Mouse (Mus musculus) intestine, embryonic 14.5 days (tissue): ENCODE results near the gene Rab10. TPM values are rescaled to one million over a fixed set of nuclear protein-coding genes. Genes with fewer than 3 reads are reported as not detected.

Source experiments
- ATAC-seq: fragments of 200-750 bp; cut with Nextera tagmentation; replicated peaks from 2 replicates; pipeline ENCODE4 v1.8.0; 2017; ENCODE audit warnings: low read depth, moderate number of reproducible peaks, moderate TSS enrichment, moderate library complexity; ENCODE audit not compliant: low FRiP score, low TSS enrichment
- DNase-seq: peaks from one replicate; pipeline ENCODE4 v3.0.0-alpha.2; 2018; ENCODE audit warnings: low spot score
- H3K27ac ChIP-seq: fragments of 300-500 bp; sonication (generic); 2 replicates; pipeline ENCODE4 v1.5.1; 2014; ENCODE audit warnings: low read depth, mild to moderate bottlenecking, control low read depth
- H3K27me3 ChIP-seq: fragments of 300-500 bp; sonication (generic); replicated peaks from 2 replicates; pipeline ENCODE4 v1.6.1; 2014; ENCODE audit warnings: low read length, control low read depth; ENCODE audit not compliant: control insufficient read depth, insufficient read depth
- H3K36me3 ChIP-seq: fragments of 300-500 bp; sonication (generic); 2 replicates; pipeline ENCODE4 v1.6.1; 2014; ENCODE audit warnings: low read length, control low read depth; ENCODE audit not compliant: control insufficient read depth, insufficient read depth
- H3K4me1 ChIP-seq: fragments of 300-500 bp; sonication (generic); replicated peaks from 2 replicates; pipeline ENCODE4 v1.6.1; 2014; ENCODE audit warnings: low read length, control low read depth, mixed read lengths; ENCODE audit not compliant: control insufficient read depth, insufficient read depth
- H3K4me2 ChIP-seq: fragments of 300-500 bp; sonication (generic); 2 replicates; pipeline ENCODE4 v1.6.1; 2014; ENCODE audit warnings: low read length
- H3K4me3 ChIP-seq: fragments of 300-500 bp; sonication (generic); 2 replicates; pipeline ENCODE4 v1.5.1; 2014; ENCODE audit warnings: low read depth, low read length, control low read depth, mixed read lengths
- H3K9ac ChIP-seq: fragments of 300-500 bp; sonication (generic); 2 replicates; pipeline ENCODE4 v1.6.1; 2014; ENCODE audit warnings: mild to moderate bottlenecking, low read length
- H3K9me3 ChIP-seq: fragments of 300-500 bp; sonication (generic); 2 replicates; pipeline ENCODE4 v1.6.1; 2016; ENCODE audit warnings: low read length, control low read depth; ENCODE audit not compliant: control insufficient read depth
- WGBS: fragments of 180-500 bp; shearing (Covaris S2); extraction: QIAGEN DNeasy Blood & Tissue Kit; methylation state at CpG from one replicate; pipeline ENCODE4 v1.1.7; 2014; 5-methylcytosine and 5-hydroxymethylcytosine counted together
- polyA plus RNA-seq: library from polyadenylated mRNA; unstranded; fragments of >200 nt; fragmentation: Nextera tagmentation; extraction: Ambion mirVana; gene quantifications from 2 replicates; pipeline ENCODE4 v1.2.1, GENCODE M21; 2014

Gene Rab10
- polyA plus RNA-seq = 73.4 and 76.3 TPM in 2 replicates

- H3K4me1 ChIP-seq = peaks cover 9% of the 10 kb centered on the region
- no peaks in the 10 kb centered on the region for H3K9me3 ChIP-seq
- peak within 1 kb of the TSS; percentile 93 for H3K4me3 ChIP-seq
- peak within 1 kb of the TSS; percentile 92 for H3K4me2 ChIP-seq
- H3K27me3 ChIP-seq = no peaks in the 10 kb centered on the region
- no peaks in the 10 kb centered on the region for H3K36me3 ChIP-seq
- H3K9ac ChIP-seq = peak within 1 kb of the TSS; percentile 83
- WGBS = under 1% methylated on average over 97 of the region's 111 CpGs
- peak within 1 kb of the TSS; percentile 96 for H3K27ac ChIP-seq
- peak; percentile 97 for DNase-seq
- ATAC-seq = peak; percentile 98
These were observed at the start of gene Rab10 for GRCm38 (mm10) chr12:3309391-3310320. TSS of gene Rab10 (minus strand) at chr12:3309969.

- Histone ChIP-seq H3K4me3 (no peak overlapping the region), H3K27ac (no peak overlapping the region), H3K9ac (no peak overlapping the region), H3K27me3 (no peaks in the 10 kb centered on the region), H3K4me1 (no peaks in the 10 kb centered on the region), H3K9me3 (no peaks in the 10 kb centered on the region), H3K4me2 (no peak overlapping the region), H3K36me3 (no peaks in the 10 kb centered on the region)
- WGBS = 28% methylated on average over 3 of the region's 3 CpGs
- ATAC-seq = no peak
- DNase-seq = peak; percentile 87
These were observed 49.5 kb upstream of the Rab10 start for GRCm38 (mm10) chr12:3359302-3359701.

- 0 out of 2 replicates have a peak overlapping the region, but pooled peaks have one; percentile 20 for H3K9ac ChIP-seq
- H3K4me3 ChIP-seq = peak overlapping the region; percentile 13; the same call in 1 of the 2 replicates
These were observed 47.1 kb upstream of the Rab10 start for GRCm38 (mm10) chr12:3356824-3357223.

GRCm38 (mm10) chr12:3355068-3355467 lies 45.3 kb upstream of the Rab10 start:
- Histone ChIP-seq H3K4me3 (no peak overlapping the region), H3K4me2 (no peak overlapping the region), H3K9me3 (no peaks in the 10 kb centered on the region), H3K36me3 (no peaks in the 10 kb centered on the region), H3K9ac (no peak overlapping the region), H3K27me3 (no peaks in the 10 kb centered on the region), H3K27ac (no peak overlapping the region), H3K4me1 (no peaks in the 10 kb centered on the region)
- DNase-seq = no peak
- no peak for ATAC-seq
- WGBS = 84% methylated on average over 8 of the region's 8 CpGs

More at GRCm38 (mm10) chr12:3356824-3357223, 47.1 kb upstream of the Rab10 start:
- ATAC-seq (no peak), DNase-seq (no peak)
- no peaks in the 10 kb centered on the region for H3K4me1 ChIP-seq
- no peak overlapping the region for H3K27ac ChIP-seq
- H3K27me3 ChIP-seq = no peaks in the 10 kb centered on the region
- 54% methylated on average over 16 of the region's 16 CpGs for WGBS
- H3K36me3 ChIP-seq = no peaks in the 10 kb centered on the region
- H3K9me3 ChIP-seq = no peaks in the 10 kb centered on the region
- H3K4me2 ChIP-seq = peak overlapping the region; percentile 23

- DNase-seq = no peak
- Histone ChIP-seq H3K36me3 (no peaks in the 10 kb centered on the region), H3K9me3 (no peaks in the 10 kb centered on the region), H3K27ac (no peak overlapping the region), H3K4me2 (no peak overlapping the region), H3K27me3 (no peaks in the 10 kb centered on the region), H3K4me1 (no peaks in the 10 kb centered on the region), H3K9ac (no peak overlapping the region), H3K4me3 (no peak overlapping the region)
- WGBS = 74% methylated on average over 6 of the region's 6 CpGs
- no peak for ATAC-seq
These were observed 42.4 kb upstream of the Rab10 start for GRCm38 (mm10) chr12:3352216-3352615.

GRCm38 (mm10) chr12:3350136-3350535 lies 40.4 kb upstream of the Rab10 start:
- no peak overlapping the region for H3K9ac ChIP-seq
- no peaks in the 10 kb centered on the region for H3K27me3 ChIP-seq
- no peaks in the 10 kb centered on the region for H3K9me3 ChIP-seq
- ATAC-seq (no peak), DNase-seq (no peak)
- H3K27ac ChIP-seq = no peak overlapping the region
- 72% methylated on average over 5 of the region's 5 CpGs for WGBS
- H3K36me3 ChIP-seq = no peaks in the 10 kb centered on the region
- no peak overlapping the region for H3K4me3 ChIP-seq
- H3K4me1 ChIP-seq = no peaks in the 10 kb centered on the region
- H3K4me2 ChIP-seq = no peak overlapping the region

GRCm38 (mm10) chr12:3349387-3349786 lies 39.6 kb upstream of the Rab10 start:
- Histone ChIP-seq H3K9me3 (no peaks in the 10 kb centered on the region), H3K36me3 (no peaks in the 10 kb centered on the region), H3K27me3 (no peaks in the 10 kb centered on the region), H3K9ac (no peak overlapping the region), H3K4me1 (no peaks in the 10 kb centered on the region), H3K4me2 (no peak overlapping the region), H3K4me3 (no peak overlapping the region), H3K27ac (no peak overlapping the region)
- no peak for DNase-seq
- WGBS = 78% methylated on average over 3 of the region's 3 CpGs
- no peak for ATAC-seq

GRCm38 (mm10) chr12:3347682-3348081 lies 37.9 kb upstream of the Rab10 start:
- DNase-seq (no peak), ATAC-seq (no peak)
- Histone ChIP-seq H3K4me1 (no peaks in the 10 kb centered on the region), H3K4me2 (no peak overlapping the region), H3K4me3 (no peak overlapping the region), H3K27ac (no peak overlapping the region), H3K36me3 (no peaks in the 10 kb centered on the region), H3K27me3 (no peaks in the 10 kb centered on the region), H3K9me3 (no peaks in the 10 kb centered on the region), H3K9ac (no peak overlapping the region)

GRCm38 (mm10) chr12:3345038-3345437 lies 35.3 kb upstream of the Rab10 start:
- ATAC-seq (no peak), DNase-seq (no peak)
- Histone ChIP-seq H3K27ac (no peak overlapping the region), H3K9ac (no peak overlapping the region), H3K36me3 (no peaks in the 10 kb centered on the region), H3K27me3 (no peaks in the 10 kb centered on the region), H3K4me1 (no peaks in the 10 kb centered on the region), H3K4me2 (no peak overlapping the region), H3K4me3 (no peak overlapping the region), H3K9me3 (no peaks in the 10 kb centered on the region)
- WGBS = 81% methylated on average over 5 of the region's 5 CpGs
